Mouse (Mus musculus): ENCODE results near the gene Prkce.

DNA sequence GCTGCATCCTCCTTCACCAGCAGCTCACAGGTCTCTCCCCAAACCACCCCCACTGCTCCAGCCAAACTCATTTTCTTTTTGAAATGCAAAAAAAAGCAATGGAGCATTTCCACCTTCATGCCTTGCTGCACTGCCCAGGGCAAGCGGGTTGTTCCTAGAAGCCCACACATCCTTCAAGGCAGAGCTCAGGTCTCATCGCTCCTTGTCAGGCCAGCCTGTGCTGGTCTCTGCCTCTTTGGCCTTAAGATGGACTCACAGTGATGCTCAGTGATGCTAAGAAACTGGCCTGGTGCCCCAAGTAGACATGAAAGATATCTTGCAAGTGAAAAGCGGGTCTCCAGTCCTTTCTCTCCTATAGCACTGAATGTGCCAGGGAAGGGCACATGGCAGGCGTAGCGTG, 149.2 kb downstream of the Prkce start:
- TF ChIP-seq CTCF (IDR thresholded peaks at IDR 0.05; ENCODE audit: low read depth) (no peak), EP300 (IDR thresholded peaks at IDR 0.05; ENCODE audit: low read depth) (no peak)
